Mouse (Mus musculus): ENCODE data around the gene Cdc6.
A peak's percentile ranks its signal among the peaks of the same experiment; 100 is the strongest.

Gene Cdc6

DNA sequence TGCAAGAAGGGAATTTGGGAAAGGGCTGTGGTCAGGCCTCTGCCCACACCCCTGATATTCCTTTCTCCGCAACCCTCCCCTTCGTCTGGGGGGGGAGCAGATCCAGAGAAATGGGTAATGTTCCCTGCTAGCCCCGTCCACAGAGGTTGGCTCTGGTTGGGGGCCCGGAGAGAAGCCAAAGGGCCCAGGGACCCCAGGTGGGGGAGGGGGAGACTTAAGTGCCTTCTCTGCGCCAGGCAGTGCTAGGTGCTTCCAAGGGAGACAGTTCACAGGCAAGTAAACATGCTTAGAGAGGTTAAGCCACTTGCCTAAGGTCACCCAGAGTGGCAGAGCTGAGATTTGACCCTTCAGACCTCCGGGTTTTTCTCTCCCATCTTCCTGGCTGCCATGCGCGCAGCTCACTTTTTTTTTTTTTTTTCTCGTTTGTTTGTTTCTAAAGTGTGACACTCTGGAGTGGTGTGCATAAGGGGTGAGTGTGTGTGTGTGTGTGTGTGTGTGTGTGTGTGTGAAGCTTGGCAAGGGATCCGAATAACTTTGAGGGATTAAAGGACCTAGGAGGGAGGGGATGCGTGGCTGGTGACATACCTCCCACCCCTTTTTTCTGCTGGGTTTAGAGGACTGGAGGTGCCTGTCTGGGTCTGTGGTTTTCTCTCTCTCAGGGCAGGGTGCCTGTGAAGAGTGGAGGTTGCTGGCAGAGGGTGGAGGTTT, 37.5 kb downstream of the Cdc6 start:
- DNase-seq: no peak

DNA sequence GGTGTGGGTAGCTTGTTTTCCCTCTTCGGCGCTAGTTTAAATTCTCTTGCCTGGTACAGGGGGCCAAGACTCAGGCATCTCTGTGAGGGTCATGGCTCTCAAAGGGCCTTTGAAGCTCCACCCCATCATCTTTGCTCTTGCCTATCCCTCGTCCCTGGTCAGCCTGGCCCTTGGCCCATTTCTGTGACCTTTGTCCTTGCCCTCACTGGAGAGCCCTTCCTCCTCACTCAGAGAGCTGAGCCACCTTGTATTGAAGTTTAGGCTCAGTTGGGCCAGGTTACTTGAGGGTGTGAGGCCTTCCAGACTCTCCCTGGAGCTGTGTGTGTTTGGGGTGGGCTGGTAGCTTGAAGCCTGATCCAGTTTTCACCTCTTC, 38.0 kb downstream of the Cdc6 start:
- peak; percentile 94 to 96 for DNase-seq

DNA sequence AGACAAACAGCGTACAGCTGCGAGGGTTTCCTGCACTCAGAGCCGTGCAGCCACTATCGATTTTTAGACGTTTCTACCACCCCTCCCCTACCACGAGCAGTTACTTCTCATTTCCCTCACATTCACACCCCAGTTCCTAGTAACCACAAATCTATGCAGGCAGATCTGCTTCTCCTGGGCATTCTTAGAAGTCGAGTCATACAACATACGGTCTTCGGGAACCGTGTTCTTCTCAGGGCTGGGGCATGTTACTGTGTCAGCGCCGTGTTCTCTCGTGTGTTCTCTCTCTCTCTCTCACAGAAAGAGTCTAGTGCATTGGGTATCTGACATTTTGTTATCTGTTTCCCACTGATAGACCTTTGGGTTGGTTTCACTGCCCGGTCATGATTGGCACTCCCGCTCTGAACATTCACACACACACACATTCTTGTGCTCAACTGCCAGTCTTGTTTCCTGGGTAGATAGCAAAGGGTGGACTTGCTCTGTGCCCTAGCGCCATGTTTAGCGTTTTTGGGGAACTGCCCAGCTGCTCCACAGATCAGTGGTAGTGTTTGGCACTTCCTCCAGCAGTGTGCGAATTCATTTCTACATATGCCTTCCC, 40.5 kb downstream of the Cdc6 start:
- DNase-seq: no peak

DNA sequence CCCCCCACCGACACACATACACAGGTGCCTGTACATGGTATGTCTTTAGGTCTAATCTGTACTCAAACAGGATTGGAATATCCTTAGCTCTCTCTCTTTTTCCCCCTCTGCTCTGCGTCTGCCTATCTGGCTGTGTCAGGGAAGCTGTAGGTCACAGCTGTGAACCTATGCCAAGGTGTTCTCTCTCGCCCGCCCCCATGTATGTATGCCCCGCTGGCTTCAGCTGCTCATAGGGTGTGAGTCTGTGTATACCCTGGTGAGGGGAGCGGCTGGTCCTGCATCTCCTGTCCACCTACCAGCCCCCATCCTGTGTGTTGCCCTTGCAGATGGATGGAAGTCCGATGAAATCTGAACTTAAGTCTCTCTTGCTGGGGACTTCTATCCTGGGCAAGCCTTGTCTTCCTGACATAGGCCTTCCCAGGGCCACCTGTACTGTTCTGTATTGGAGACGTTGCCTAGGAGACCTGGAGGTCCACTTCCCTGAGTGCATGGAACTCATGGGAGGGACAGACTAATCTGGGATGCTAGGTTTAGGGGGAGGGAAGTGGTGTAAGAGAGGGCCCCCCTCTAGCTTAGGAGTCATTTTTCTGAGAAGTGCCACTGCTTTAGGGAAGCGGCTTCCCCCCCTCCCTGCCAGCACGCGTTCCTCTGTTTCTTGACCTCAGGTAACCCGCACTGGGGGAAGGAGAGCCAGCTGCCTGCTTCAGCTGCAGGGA, 41.8 kb downstream of the Cdc6 start:
- peak in 1 of 2 experiments; percentile 6 for DNase-seq

DNA sequence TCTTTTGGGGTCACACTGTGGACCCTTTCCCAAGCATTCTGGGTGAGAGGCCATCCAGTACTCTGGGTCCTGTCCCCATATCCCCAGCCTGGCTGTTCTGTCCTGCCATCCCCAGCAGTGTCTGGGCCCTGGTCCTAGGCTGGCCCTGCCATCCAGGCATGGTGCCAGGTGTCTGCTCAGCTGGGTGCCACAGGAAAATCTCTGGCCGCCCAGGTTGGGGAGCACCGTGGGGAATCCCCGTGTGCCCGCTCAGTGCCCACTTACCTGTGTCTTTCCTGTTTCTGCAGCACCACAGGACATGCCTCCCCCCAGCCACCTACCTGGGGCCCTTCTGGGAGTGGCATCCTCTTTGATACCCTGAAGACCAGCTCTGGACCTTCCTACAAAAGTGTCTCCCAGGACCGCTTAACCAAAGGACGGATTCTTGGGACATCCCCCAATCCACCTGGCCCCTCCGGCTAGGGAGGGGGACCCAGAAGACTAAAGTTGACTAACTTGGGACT, 42.4 kb downstream of the Cdc6 start:
- peak; percentile 80 to 89 for DNase-seq

DNA sequence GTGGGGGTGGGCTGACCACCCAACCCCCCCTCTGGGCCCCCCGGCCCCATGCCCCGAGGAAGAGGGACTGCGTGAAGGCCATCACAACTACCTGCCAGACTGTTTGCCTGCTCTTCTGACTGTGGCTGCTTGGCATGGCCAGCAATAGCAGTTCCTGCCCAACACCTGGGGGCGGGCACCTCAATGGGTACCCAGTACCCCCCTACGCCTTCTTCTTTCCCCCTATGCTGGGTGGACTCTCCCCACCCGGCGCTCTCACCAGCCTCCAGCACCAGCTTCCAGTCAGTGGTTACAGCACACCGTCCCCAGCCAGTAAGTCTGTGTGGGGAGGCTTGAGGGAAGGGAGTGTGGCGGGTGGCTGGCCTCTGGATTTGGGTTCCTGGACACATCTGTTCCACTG, 42.9 kb downstream of the Cdc6 start:
- DNase-seq: peak in 1 of 2 experiments; percentile 9

DNA sequence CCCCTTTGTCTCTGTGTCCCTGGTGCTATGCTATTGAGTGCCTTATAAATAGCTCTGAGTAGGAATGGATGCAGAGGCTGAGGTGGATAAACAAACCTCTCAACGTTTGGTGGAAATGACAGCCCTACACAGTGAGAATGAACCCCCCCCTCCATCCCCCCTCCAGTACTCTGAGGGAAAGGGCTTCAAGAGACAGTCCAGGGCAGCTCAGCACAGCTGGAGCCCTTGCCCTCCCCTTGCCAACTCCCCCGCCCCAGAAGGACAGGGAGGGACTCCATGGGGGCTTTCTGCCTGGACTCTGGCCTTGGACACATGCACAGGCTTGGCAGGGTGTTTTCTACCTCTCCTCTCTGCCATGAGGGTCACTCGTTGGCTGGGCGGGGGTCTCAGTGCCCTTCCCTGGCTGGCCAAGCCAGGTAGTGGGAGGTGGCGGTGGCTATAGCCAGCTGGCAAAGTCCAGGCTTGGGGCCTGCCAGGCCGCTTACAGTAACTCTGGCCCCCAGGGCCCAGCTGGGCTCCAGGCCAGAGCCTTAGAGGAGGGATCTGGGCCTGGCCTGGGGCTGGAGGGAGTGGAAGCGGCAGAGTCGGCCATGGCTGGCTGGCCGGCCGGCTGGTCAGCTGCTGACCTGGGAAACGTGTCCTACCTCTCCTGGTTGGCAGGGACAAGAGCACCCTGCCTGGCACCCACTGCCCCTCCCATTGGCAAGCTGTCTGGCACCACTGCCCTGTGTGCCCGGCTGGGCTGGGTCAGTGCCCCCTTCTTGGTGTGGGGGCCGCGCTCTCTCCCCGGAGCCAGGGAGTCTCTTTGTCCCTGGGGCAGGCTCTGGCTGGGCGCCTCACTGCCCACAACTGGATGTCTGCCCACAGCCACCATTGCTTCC, 43.7 kb downstream of the Cdc6 start:
- DNase-seq: peak; percentile 94 to 96

DNA sequence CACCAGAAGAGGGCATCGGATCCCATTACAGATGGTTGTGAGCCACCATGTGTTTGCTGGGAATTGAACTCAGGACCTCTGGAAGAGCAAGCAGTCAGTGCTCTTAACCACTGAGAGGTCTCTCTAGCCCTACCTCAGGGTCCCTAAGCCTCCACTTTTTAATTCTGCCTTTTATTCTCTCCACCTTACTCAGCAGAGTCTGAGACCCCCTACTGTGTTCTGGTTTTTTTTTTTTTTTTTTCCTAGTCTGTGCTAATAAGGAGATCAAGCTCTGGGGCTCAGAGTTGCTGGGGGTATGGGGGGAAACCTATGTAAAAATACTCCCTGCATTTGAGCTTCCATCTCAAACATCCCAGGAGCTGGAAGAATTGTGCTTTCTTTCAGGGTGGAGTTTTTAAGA, 44.5 kb downstream of the Cdc6 start:
- DNase-seq: no peak

DNA sequence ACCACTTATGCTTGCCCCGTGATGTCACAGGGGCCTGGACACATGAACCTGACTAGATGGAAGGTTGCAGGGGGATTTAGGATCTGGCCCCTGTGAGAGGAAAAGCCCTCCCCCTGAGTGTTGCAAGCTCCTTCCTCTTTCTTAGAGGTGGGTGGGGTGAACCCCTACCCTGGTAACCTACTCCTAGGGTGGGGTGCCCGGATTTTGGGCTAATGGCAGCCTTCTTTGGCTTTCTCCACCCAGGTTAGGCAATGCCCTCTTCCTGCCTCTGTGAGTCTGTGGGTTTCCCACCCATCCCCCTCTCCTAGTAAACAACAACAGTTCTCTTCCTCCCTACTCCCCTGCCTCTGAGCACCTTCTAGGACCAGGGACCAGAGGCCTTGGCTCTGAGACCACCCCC, 45.1 kb downstream of the Cdc6 start:
- peak in 1 of 2 experiments; percentile 8 for DNase-seq

DNA sequence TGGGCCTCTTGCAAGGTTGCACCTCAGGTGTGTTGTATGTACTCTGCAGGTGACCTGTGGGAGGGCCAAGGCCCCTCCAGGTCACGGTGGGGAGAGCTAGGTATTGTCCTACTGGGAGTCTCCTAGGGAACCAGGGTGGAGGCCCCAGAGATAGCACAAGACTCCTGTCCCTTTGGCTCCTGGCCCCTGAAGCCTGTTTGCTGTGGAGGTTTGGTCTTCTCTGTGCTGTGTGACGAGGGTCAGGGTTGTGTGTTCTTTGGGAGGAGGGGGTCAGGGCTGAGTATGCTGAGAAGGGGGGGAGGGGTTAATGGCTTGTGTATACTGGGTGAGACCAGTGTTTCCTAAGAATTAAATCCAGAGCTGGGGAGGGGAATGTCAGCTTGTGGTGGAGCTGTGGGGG, 45.8 kb downstream of the Cdc6 start:
- DNase-seq: peak in 1 of 2 experiments; percentile 5

DNA sequence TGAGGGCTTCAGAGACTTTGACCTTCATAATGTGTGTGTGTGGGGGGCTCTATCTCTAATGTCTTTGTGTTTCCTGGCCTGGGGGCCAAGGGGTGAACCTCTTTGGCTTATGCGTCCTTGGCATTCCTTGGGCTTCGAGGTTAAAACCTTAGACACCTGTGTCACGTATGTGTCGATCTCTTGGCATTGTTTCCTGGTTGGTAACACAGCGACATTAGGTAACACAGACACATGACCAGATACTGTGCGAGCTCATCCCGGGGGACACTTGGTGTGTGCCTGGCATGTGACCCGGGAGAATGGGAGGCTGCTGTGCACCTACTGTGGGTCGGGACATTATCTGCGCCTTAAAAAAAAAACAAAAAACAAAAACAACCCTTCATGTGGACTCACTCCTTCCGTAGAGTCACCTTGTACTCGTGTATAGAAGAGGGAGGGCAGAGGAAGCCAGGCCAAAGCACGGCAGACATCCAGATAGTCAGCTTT, 46.3 kb downstream of the Cdc6 start:
- DNase-seq: peak in 1 of 2 experiments; percentile 7

DNA sequence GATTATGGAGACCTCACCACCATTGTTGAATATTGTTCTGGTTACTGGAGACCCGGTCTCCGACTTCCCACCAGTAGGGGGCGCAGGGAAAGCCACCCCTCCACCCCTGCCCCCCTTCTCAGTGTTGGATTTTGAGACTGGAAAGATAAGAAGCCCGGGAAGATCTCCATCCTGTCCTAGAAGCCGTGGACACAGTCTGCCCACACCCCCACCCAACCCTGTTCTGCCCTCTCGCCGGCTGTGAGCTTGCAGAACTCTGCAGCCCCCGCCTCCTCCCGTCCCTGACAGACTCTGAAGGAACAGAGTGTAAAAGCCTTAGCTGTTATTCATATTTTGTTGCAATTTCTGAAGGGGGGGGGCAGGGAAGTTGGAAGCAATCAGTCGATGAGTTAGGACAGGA, 46.8 kb downstream of the Cdc6 start:
- DNase-seq: peak; percentile 88 to 90

DNA sequence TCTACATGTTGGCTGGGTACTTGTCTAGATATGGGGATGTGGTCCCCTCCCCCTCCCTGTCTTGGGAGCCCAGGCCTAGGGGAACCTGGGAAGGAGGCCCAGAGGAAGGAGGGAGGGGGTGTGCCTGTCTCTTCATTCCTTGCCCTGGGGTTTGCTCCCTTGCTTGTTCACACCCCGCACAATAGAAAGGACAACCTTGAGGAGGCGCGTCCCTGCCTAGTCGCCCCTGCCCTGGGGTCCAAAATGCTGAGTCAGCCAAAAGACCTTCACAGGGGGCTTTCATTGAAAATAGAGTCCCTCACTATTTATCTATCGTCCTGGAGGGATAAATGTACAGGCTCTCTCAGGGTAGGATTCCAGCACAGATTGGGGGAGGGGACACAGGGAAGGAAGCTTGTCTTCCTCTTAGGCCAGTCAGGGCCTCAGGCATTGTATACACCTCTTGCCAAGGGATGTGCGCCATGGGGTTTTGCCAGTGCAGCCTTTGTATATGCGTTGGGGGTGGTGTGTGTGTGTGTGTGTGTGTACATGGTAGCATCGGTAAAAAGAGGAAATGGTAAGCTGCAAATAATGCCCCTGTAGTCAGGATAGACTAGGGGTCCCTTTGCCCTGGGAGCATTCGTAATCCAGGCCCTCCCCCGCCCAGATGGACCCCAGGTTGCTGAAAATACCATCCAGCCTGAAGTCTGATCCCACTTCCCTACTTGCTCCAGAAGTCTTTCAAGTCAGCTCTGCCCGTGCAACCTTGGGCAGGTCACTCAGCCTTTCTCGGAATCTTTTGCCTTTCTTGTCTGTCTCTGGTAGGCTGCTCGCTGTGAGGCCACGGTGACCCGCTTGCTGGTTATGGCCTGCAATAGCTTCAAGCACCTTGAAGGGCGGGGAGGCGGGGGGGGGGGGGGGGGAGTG, 47.5 kb downstream of the Cdc6 start:
- no peak for DNase-seq

DNA sequence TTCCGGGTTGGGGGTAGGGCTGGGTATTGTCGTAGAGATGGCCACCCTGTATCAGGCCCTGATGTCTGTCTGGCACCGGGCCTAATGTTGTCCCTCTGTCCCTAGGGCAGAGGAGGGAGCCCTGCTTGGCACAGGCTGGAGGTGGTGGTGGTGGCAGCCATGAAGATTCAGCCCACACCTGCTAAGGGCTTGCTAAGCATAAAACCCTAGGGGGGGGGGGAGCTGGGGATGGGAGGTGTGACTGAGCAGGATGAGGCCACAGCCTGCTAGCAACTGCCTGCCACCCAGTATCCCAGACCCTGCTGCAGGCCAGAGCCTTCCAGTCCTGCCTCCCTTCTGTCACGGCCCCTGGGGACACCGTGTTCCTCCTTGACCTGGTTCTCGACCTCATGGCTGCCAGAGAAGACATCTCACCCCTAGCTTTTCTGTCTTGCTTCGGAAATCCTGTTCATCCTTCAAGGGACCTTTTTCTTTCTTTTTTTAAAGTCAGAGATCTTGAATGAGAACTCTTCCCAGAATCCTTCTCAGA, 48.2 kb downstream of the Cdc6 start:
- peak in 1 of 2 experiments; percentile 36 for DNase-seq

DNA sequence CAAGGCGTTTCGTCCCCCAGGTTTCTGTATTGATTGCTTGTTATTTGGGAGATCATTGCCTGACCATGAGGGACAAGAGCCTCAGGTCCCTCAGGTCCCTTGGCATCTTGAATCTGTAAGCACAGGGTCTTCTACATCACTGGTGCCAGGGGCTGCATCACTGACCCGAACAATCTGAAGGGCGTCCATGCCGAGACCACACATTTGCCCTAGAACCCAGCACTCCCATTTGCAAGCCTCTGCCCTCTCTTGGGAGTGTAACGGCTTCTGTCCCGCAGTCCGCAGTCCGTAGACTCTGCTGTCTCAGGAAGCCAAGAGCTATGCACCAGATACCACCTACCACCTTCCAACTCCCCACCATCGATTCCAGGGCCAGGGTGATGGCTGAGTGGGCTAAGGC, 48.7 kb downstream of the Cdc6 start:
- no peak for DNase-seq

DNA sequence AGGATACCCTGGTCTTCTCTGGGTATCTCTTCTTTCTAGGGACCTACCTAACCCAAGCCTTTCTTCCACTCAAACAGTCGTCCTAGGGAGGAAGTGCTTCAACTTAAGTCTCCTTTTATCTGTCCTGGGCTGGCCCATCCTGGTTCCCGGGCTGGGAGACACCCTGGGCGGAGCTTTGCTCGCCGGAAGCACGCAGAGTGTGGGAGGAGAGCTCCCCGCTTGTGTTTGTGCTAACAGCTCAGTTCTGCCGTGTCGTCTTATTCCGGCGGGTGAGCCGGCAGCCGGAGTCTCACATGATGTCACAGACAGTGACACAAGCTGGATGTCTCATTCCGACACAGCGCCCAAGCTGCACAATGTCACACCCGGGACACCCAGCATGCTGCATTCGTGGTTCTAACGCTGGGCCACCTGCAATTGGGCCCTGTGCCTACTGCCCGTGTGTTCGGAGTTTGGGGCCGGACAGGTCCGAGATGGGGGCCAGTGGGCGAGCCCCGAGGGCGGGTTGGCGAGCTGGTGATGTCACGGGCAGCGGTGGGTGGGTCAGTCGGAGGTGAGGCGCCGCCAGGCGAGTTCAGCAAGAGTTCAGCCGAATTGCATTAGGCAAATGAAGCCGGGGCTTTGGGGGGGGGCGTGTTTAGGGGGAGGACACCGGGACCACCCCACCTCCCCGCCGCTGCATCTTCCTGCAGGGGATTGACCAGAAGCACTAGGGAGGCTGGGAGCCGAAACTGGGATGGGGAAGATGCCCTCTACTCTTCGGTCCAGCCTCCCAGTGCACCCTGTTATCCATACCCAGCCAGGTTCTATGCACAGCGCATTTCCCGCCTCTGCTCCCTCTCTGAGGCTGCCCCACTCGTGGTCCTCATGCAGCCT, 52.1 kb downstream of the Cdc6 start:
- peak; percentile 88 to 93 for DNase-seq

DNA sequence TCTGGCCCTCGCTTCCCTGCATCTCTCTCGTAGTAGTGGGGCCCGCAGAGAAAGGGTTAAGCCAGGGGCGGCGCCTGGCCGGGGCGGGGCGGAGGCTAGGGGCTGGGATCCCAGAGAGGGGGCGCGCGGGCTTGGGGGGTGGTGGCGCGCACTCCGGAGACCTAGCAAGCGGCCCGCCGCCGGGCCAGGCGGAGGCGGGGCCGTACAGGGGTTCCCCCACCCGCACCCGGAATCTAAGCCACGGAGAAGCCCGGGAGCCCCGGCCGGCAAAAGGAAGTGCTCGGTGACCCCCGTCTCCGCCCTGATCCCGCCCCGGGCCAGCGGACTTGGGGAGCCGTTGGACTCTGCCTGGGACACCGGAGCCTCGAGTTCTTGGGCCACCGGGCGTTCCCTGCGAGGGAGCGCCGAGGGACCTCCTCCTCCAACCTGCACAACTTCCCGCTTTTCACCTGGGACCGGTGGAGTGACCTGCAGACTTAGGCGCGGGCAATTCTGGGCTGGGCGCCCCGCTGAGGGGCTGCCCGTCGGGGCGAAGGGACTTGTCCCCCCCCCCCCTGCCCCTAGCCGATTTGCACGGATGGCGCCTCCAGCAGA, 52.8 kb downstream of the Cdc6 start:
- DNase-seq: peak; percentile 72 to 86

DNA sequence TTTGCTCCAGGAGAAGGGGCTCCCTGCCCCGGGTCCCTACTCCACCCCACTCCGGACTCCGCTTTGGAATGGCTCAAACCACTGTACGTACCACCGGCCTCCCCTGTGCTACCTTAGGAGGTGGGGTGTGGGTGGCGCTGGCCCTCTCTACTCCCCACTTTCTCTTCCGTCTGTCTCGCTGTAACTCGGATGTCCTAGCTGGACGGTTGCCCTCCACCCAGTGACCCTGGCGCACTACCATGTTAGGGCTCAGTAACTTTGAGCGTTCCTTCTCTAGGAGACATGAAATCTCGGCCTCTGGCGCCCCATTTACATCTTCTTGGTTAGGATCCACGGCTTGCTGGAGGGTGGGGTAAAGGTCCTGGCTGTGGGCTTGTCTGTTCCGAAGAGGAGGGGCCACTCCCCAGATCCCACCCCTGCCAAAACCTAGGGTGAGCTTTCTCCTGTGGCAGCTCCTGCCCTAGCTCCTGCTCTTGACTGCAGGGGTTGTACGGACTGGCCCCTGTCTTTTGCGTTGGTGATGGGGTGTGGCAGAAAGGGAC, 53.5 kb downstream of the Cdc6 start:
- DNase-seq: peak; percentile 61 to 76

DNA sequence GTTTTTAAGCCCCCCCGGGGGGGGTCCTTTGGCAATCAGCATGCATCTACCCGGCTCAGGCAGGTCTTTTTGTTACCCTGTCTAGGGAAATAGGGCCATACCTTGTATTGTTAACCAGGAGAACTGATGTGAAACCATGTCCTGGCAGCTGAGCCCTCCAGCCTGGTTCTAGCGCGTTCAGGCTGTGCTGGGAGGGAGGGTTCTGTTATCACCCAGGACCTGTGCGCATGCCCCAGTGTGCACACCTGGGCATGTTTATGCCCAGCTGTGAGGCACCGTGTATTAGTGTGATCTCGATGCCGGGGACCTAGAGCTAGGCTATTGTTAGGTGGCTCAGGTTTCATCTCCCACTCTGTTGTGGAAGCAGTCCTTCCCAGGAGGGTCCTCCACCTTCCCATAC, 54.2 kb downstream of the Cdc6 start:
- DNase-seq: no peak

Data from kidney, postnatal 36 days (tissue).